Mouse (Mus musculus) hindbrain, postnatal 0 days (tissue): ENCODE measurements around the gene Rapgef2. TPM values are rescaled to one million over a fixed set of nuclear protein-coding genes. Genes with fewer than 3 reads are reported as not detected.

Experiments used
- ATAC-seq: fragments of 200-750 bp; cut with Nextera tagmentation; 2 replicates; pipeline ENCODE4 v1.8.0; 2017; ENCODE audit warnings: mild to moderate bottlenecking, moderate TSS enrichment, moderate library complexity
- DNase-seq: peaks from one replicate; pipeline ENCODE4 v3.0.0-alpha.2; 2015; ENCODE audit warnings: low spot score
- H3K27ac ChIP-seq: fragments of 300-500 bp; sonication (generic); 2 replicates; pipeline ENCODE4 v1.5.1; 2014; ENCODE audit warnings: mild to moderate bottlenecking
- H3K27me3 ChIP-seq: fragments of 300-500 bp; sonication (generic); 2 replicates; pipeline ENCODE4 v1.6.1; 2014; ENCODE audit warnings: low read length, mixed read lengths; ENCODE audit not compliant: insufficient read depth
- H3K36me3 ChIP-seq: fragments of 300-500 bp; sonication (generic); 2 replicates; pipeline ENCODE4 v1.6.1; 2014; ENCODE audit warnings: low read length, mixed read lengths; ENCODE audit not compliant: insufficient read depth
- H3K4me1 ChIP-seq: fragments of 300-500 bp; sonication (generic); 2 replicates; pipeline ENCODE4 v1.6.1; 2014; ENCODE audit warnings: antibody characterized with exemption, low read length, mixed read lengths; ENCODE audit not compliant: insufficient read depth
- H3K4me2 ChIP-seq: fragments of 300-500 bp; sonication (generic); 2 replicates; pipeline ENCODE4 v1.6.1; 2014; ENCODE audit warnings: low read depth, mild to moderate bottlenecking, low read length, moderate library complexity, mixed read lengths
- H3K4me3 ChIP-seq: fragments of 300-500 bp; sonication (generic); 2 replicates; pipeline ENCODE4 v1.5.1; 2014; ENCODE audit warnings: low read length
- H3K9ac ChIP-seq: fragments of 300-500 bp; sonication (generic); replicated peaks from 2 replicates; pipeline ENCODE4 v1.6.1; 2014; ENCODE audit warnings: mild to moderate bottlenecking, low read length, moderate library complexity, mixed read lengths
- H3K9me3 ChIP-seq: fragments of 300-500 bp; sonication (generic); 2 replicates; pipeline ENCODE4 v1.6.1; 2016; ENCODE audit warnings: low read length, mixed read lengths
- CTCF ChIP-seq: IDR thresholded peaks from 2 replicates; pipeline ENCODE4 v1.5.1; 2016; ENCODE audit warnings: antibody characterized with exemption, control low read depth, low read depth
- WGBS: fragments of 180-500 bp; shearing (Covaris S2); extraction: QIAGEN DNeasy Blood & Tissue Kit; methylation state at CpG from one replicate; pipeline ENCODE4 v1.1.7; 2014; 5-methylcytosine and 5-hydroxymethylcytosine counted together
- polyA plus RNA-seq: library from polyadenylated mRNA; unstranded; fragments of >200 nt; fragmentation: Nextera tagmentation; extraction: Ambion mirVana; gene quantifications from 2 replicates; pipeline ENCODE4 v1.2.1, GENCODE M21; 2015
- total RNA-seq: library from RNA; depleted of rRNA; stranded (reverse); fragments of >200 nt; gene quantifications from 2 replicates; pipeline ENCODE4 v1.2.3, GENCODE M21; 2014

The Rapgef2 gene
- total and polyA plus RNA-seq, 2 experiments from 2014 or later = 8.8 to 49.8 TPM

GRCm38 (mm10) chr3:79121391-79121790, 164.9 kb downstream of the Rapgef2 start:
- no peak overlapping the region for H3K4me3 ChIP-seq
- H3K27ac ChIP-seq = 0 out of 2 replicates have a peak overlapping the region, but pooled peaks have one; percentile 16
- no peak for TF ChIP-seq CTCF
- no peak overlapping the region for H3K9ac ChIP-seq
- H3K9me3 ChIP-seq = no peaks in the 10 kb centered on the region
- H3K4me1 ChIP-seq = no peaks in the 10 kb centered on the region
- H3K36me3 ChIP-seq = no peaks in the 10 kb centered on the region
- no peak overlapping the region for H3K4me2 ChIP-seq
- no peak for DNase-seq
- no peak for ATAC-seq
- H3K27me3 ChIP-seq = no peaks in the 10 kb centered on the region
- WGBS = 65% methylated on average over 7 of the region's 7 CpGs

GRCm38 (mm10) chr3:79119983-79120382, 166.3 kb downstream of the Rapgef2 start:
- H3K27ac ChIP-seq = no peak overlapping the region
- H3K9ac ChIP-seq = no peak overlapping the region
- DNase-seq (no peak), ATAC-seq (no peak)
- no peak overlapping the region for H3K4me2 ChIP-seq
- WGBS = 96% methylated on average over 12 of the region's 12 CpGs
- H3K4me3 ChIP-seq = no peak overlapping the region
- no peaks in the 10 kb centered on the region for H3K9me3 ChIP-seq
- no peaks in the 10 kb centered on the region for H3K4me1 ChIP-seq
- no peaks in the 10 kb centered on the region for H3K27me3 ChIP-seq
- TF ChIP-seq CTCF = no peak
- no peaks in the 10 kb centered on the region for H3K36me3 ChIP-seq

- Histone ChIP-seq H3K27ac (no peak overlapping the region), H3K9me3 (no peaks in the 10 kb centered on the region), H3K4me2 (no peak overlapping the region), H3K9ac (no peak overlapping the region), H3K4me3 (no peak overlapping the region), H3K4me1 (no peaks in the 10 kb centered on the region), H3K36me3 (no peaks in the 10 kb centered on the region), H3K27me3 (no peaks in the 10 kb centered on the region)
- peak; percentile 64 for TF ChIP-seq CTCF
- DNase-seq (peak; percentile 51), ATAC-seq (no peak)
- WGBS = 96% methylated on average over 6 of the region's 6 CpGs
These were observed 176.2 kb downstream of the Rapgef2 start for GRCm38 (mm10) chr3:79110153-79110552.

- 86% methylated on average over 6 of the region's 6 CpGs for WGBS
These were observed 178.1 kb downstream of the Rapgef2 start for GRCm38 (mm10) chr3:79108246-79108645.

GRCm38 (mm10) chr3:79106360-79106759, 180.0 kb downstream of the Rapgef2 start:
- DNase-seq = no peak
- Histone ChIP-seq H3K9ac (no peak overlapping the region), H3K27me3 (no peaks in the 10 kb centered on the region), H3K27ac (no peak overlapping the region), H3K36me3 (peaks cover 7% of the 10 kb centered on the region), H3K9me3 (no peaks in the 10 kb centered on the region), H3K4me2 (no peak overlapping the region), H3K4me3 (no peak overlapping the region), H3K4me1 (no peaks in the 10 kb centered on the region)
- TF ChIP-seq CTCF = no peak
- no peak for ATAC-seq
- 90% methylated on average over 2 of the region's 2 CpGs for WGBS

More at GRCm38 (mm10) chr3:79108246-79108645, 178.1 kb downstream of the Rapgef2 start:
- no peaks in the 10 kb centered on the region for H3K27me3 ChIP-seq
- TF ChIP-seq CTCF = no peak
- no peaks in the 10 kb centered on the region for H3K9me3 ChIP-seq
- H3K4me2 ChIP-seq = no peak overlapping the region
- no peak overlapping the region for H3K27ac ChIP-seq
- H3K4me3 ChIP-seq = no peak overlapping the region
- ATAC-seq = no peak
- H3K36me3 ChIP-seq = peaks cover 7% of the 10 kb centered on the region; the same call in 1 of the 2 replicates
- no peak overlapping the region for H3K9ac ChIP-seq
- DNase-seq = no peak
- H3K4me1 ChIP-seq = no peaks in the 10 kb centered on the region

- DNase-seq = no peak
- no peaks in the 10 kb centered on the region for H3K4me1 ChIP-seq
- 94% methylated on average over 9 of the region's 9 CpGs for WGBS
- no peak overlapping the region for H3K4me2 ChIP-seq
- no peaks in the 10 kb centered on the region for H3K27me3 ChIP-seq
- no peak for ATAC-seq
- no peak overlapping the region for H3K27ac ChIP-seq
- no peak overlapping the region for H3K4me3 ChIP-seq
- H3K9ac ChIP-seq = no peak overlapping the region
- H3K36me3 ChIP-seq = peaks cover 7% of the 10 kb centered on the region
- TF ChIP-seq CTCF = no peak
- no peaks in the 10 kb centered on the region for H3K9me3 ChIP-seq
These were observed 182.7 kb downstream of the Rapgef2 start for GRCm38 (mm10) chr3:79103604-79104003.

- ATAC-seq (no peak), DNase-seq (no peak)
- no peak overlapping the region for H3K4me2 ChIP-seq
- no peaks in the 10 kb centered on the region for H3K9me3 ChIP-seq
- H3K4me1 ChIP-seq = no peaks in the 10 kb centered on the region
- no peak overlapping the region for H3K27ac ChIP-seq
- H3K36me3 ChIP-seq = peaks cover 17% of the 10 kb centered on the region
- TF ChIP-seq CTCF = no peak
- WGBS = 85% methylated on average over 6 of the region's 6 CpGs
- H3K4me3 ChIP-seq = no peak overlapping the region
- H3K9ac ChIP-seq = no peak overlapping the region
- no peaks in the 10 kb centered on the region for H3K27me3 ChIP-seq
These were observed 184.6 kb downstream of the Rapgef2 start for GRCm38 (mm10) chr3:79101737-79102136.
